Mouse (Mus musculus): ENCODE measurements at regions not wholly inside any gene's neighbourhood (a gene's known extent, or its start where the extent isn't known, plus 50 kb on each side); places are given as distances from the start of the nearest gene placed in this dataset.

DNA sequence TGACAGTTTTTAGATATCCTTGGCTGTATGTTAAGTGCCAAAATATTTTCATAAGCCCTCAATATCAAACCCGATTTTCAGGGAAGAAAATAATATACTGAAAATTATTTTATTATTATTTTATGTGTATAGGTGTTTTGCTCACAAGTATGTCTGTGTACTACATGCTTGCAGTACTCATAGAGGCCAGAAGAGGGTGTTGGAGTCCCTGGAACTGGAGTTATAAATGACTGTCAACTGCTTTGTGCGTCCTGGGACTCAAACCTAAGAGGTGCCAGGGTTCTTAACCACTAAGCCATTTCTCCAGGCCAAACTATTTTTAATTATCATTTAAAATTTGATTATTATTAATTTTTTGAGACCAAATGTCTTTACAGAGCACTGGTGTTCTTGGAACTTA is 114.5 kb downstream of the Csl start:
- TF ChIP-seq POLR2A (IDR thresholded peaks at IDR 0.05; ENCODE audit: control insufficient read depth, low read depth, low read length) (no peak), CTCF (IDR thresholded peaks at IDR 0.05; ENCODE audit: control insufficient read depth, insufficient read depth, insufficient replicate concordance, low read depth, low read length) (no peak)
